Mouse (Mus musculus): ENCODE measurements around the gene Gtf3c2. TPM values are rescaled to one million over a fixed set of nuclear protein-coding genes. Genes with fewer than 3 reads are reported as not detected.

Gene Gtf3c2
- 55.5 and 60.3 TPM in 2 replicates for polyA plus RNA-seq (2014; fragmentation: Nextera tagmentation; extraction: Ambion mirVana)

DNA sequence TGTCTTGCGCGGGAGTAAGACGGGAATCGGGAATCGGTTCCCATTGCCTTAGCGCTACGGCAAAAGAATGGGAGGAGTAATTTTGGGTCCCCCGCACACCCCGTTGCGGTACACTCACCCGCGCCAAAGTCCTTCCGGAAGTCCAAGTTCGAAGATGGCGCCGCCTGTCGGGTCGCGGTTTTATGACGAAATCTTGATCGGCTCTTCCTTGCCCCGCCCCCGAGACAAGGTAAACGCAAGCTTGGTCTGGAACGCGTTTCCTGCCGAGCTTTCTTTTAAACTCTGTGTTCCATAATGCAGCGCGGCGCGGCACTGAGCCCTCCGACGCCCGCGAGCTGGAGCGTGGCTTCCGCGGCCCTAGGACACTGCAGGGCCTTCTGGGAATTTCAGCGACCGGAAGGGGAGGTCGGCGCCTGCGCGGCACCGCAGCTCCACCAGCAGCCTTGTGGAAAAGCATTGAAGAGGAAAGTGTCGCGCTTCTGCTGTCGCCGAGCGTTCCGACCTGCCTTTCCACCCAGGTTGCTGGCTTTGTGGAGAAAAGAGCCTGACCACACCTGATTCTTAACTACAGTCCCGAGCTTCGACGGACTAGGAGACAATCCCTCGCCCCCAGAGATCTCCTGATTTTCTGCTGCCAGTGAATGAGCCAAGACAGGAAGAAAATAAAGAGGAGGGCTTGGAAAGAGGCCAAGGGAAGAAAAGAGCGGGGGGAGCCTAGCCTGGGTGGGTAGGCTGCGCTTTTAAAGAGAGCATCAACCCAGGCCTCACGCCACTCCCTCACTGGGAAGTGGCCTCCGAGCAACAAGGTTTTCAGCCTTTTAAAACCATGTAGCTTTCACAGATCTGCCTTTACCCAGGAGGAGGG, at the start of gene Gtf3c2, which contains the start of gene Gm29609:
Gene Gtf3c2, minus strand, starts transcription at position 379 of the 865 bp plus-strand sequence.
Gene Gm29609, minus strand, starts transcription at position 146 of the 865 bp plus-strand sequence.
- Histone ChIP-seq H3K9ac (replicated peaks; ENCODE audit: low read depth, low read length) (peak within 1 kb of the TSS; percentile 59), H3K4me3 (ENCODE audit: low read depth, low read length) (peak within 1 kb of the TSS; percentile 84), H3K27me3 (ENCODE audit: control insufficient read depth, insufficient read depth, low read length) (no peaks in the 10 kb centered on the region), H3K9me3 (ENCODE audit: control insufficient read depth, low read length) (no peaks in the 10 kb centered on the region), H3K4me1 (ENCODE audit: control insufficient read depth, insufficient read depth, low read length) (peaks cover 6% of the 10 kb centered on the region), H3K36me3 (ENCODE audit: control insufficient read depth, insufficient read depth, low read length) (no peaks in the 10 kb centered on the region), H3K27ac (ENCODE audit: low read depth, low read length) (peak within 1 kb of the TSS; percentile 91), H3K4me2 (ENCODE audit: low read depth, low read length) (peak within 1 kb of the TSS; percentile 93)
- ATAC-seq (ENCODE audit: low read depth): peak; percentile 98
- WGBS: under 1% methylated on average over 59 of the region's 59 CpGs

DNA sequence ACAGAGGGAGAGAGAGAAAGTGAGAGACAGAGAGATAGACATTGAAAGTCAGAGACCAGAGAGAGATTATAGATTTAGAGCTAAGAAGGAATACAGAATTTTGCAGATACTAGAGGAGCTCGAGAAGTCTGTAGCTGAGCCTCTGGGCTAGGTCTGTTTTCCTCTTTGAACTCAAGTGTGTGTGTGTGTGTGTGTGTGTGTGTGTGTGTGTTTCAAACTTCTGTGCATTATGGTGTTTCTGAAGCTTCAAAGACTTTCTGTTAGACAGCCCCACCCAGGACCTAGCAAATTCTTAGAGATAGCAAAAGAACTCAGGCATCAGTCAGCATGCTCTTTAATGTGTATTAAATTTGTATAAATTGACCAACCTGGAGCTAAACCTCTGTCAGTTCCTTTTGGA, 46.7 kb upstream of the Gtf3c2 start:
- Histone ChIP-seq H3K9me3 (ENCODE audit: control insufficient read depth, low read length) (no peaks in the 10 kb centered on the region), H3K27me3 (ENCODE audit: control insufficient read depth, insufficient read depth, low read length) (no peaks in the 10 kb centered on the region), H3K9ac (replicated peaks; ENCODE audit: low read depth, low read length) (no peak overlapping the region), H3K4me2 (ENCODE audit: low read depth, low read length) (no peak overlapping the region), H3K4me1 (ENCODE audit: control insufficient read depth, insufficient read depth, low read length) (no peaks in the 10 kb centered on the region), H3K27ac (ENCODE audit: low read depth, low read length) (no peak overlapping the region), H3K4me3 (ENCODE audit: low read depth, low read length) (no peak overlapping the region), H3K36me3 (ENCODE audit: control insufficient read depth, insufficient read depth, low read length) (no peaks in the 10 kb centered on the region)
- ATAC-seq (ENCODE audit: low read depth): no peak
- 86% methylated on average over 1 of the region's 1 CpGs for WGBS

DNA sequence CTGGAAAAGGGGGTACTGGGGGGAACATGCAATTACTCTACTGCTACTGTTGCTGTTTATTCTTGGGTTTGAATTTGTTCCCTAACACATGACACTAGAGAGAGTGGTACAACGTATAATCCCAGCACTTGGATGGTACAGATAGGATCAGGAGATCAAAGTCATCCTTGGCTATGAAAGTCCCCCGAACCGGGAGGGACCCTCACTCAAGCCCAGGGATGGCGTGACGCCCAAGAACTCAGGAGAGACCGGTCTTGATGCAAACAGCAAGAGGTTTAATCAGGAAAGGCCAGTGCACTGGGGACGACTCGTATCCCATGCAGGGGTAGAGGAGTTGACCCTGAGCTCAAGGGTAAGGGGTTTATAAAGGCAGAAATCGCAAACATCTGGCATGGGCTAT, 42.8 kb upstream of the Gtf3c2 start:
- no peaks in the 10 kb centered on the region for H3K27me3 ChIP-seq (ENCODE audit: control insufficient read depth, insufficient read depth, low read length)
- 95% methylated on average over 9 of the region's 9 CpGs for WGBS
- no peak for ATAC-seq (ENCODE audit: low read depth)
- H3K4me3 ChIP-seq (ENCODE audit: low read depth, low read length): no peak overlapping the region
- no peaks in the 10 kb centered on the region for H3K36me3 ChIP-seq (ENCODE audit: control insufficient read depth, insufficient read depth, low read length)
- no peaks in the 10 kb centered on the region for H3K9me3 ChIP-seq (ENCODE audit: control insufficient read depth, low read length)
- no peak overlapping the region for H3K9ac ChIP-seq (replicated peaks; ENCODE audit: low read depth, low read length)
- peaks cover 7% of the 10 kb centered on the region; the same call in 1 of the 2 replicates for H3K4me1 ChIP-seq (ENCODE audit: control insufficient read depth, insufficient read depth, low read length)
- no peak overlapping the region for H3K27ac ChIP-seq (ENCODE audit: low read depth, low read length)
- H3K4me2 ChIP-seq (ENCODE audit: low read depth, low read length): no peak overlapping the region

DNA sequence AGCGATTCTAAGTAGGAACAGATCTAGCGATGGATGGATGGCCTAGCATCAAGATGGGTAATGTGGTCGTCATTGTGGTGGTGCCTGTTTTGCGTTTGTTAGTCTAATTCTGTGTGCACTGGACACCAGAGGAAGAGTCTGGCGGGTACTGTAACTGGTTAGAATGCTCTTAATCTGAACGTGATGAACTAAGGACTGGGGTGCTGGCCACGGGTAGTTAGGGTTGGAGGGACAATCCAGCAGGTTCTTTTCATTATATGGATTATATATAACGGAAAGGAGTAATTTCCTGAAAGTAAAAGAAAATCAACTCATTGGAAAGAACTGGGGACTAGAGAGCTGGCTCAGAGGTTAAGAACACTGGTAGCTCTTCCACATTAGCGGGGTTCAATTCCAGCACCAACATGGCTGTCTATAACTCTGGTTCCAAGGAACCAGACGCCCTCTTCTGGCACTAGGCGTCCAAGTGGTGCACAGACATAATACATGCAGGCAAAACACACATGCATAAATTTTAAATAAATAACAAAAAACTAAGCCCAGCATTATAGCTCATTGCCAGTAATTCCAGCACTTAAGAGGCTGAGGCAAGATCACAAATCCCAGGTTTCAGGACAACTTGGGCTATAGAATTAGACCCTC, 41.5 kb upstream of the Gtf3c2 start:
- Histone ChIP-seq H3K9me3 (ENCODE audit: control insufficient read depth, low read length) (no peaks in the 10 kb centered on the region), H3K9ac (replicated peaks; ENCODE audit: low read depth, low read length) (peak overlapping the region; percentile 88), H3K4me1 (ENCODE audit: control insufficient read depth, insufficient read depth, low read length) (peaks cover 7% of the 10 kb centered on the region; the same call in 1 of the 2 replicates), H3K4me2 (ENCODE audit: low read depth, low read length) (peak overlapping the region; percentile 42), H3K27me3 (ENCODE audit: control insufficient read depth, insufficient read depth, low read length) (no peaks in the 10 kb centered on the region), H3K36me3 (ENCODE audit: control insufficient read depth, insufficient read depth, low read length) (no peaks in the 10 kb centered on the region), H3K27ac (ENCODE audit: low read depth, low read length) (peak overlapping the region; percentile 75), H3K4me3 (ENCODE audit: low read depth, low read length) (peak overlapping the region; percentile 85)
- 10% methylated on average over 11 of the region's 11 CpGs for WGBS
- peak; percentile 45 for ATAC-seq (ENCODE audit: low read depth)

DNA sequence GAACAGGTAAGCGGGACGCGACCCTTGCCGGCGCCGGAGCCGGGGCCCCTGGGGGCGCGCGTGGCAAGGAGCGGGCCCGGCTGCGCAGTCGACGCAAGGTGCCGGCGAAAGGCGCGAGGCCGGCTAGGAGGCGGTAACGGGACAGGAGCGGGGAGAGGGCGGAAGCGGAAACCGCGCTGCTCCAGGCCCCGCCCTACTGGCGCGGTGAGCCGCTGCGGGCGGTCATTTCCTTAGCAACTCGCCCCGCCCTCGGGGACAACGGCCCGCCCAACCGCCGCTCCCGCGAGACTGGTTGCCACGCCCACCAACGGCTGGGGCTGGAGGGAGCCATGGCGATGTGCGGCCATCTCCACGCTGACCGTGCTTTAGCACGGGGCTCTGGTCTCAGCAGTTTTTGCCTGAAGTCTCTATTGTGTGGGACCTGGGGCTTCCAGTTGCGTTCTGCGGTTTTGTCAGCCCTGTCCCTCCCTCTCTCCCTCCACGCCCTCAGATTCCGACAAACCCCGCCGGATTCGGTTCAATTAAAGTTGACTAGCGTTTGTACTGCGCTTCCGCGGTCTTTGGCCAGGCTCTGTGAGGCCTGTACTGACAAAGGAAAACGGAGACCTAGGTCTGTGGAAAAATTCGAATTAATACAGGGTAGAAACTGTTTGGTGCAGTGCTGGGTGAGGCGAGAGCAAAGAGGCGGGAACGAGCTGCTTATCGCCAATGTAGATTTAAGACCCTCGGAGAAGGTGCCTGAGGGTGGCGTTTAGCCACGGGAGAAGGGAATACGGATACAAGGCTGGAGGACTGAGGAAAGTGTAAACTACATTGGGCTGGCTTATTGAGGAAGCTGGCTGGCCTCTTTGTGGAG, 40.7 kb upstream of the Gtf3c2 start, which contains the start of gene Ppm1g:
Gene Ppm1g, minus strand, starts transcription at position 240 of the 856 bp plus-strand sequence.
- ATAC-seq (ENCODE audit: low read depth): peak; percentile 94
- peak within 1 kb of the TSS; percentile 42 for H3K4me2 ChIP-seq (ENCODE audit: low read depth, low read length)
- H3K27ac ChIP-seq (ENCODE audit: low read depth, low read length): peak within 1 kb of the TSS; percentile 92
- H3K9me3 ChIP-seq (ENCODE audit: control insufficient read depth, low read length): no peaks in the 10 kb centered on the region
- H3K4me1 ChIP-seq (ENCODE audit: control insufficient read depth, insufficient read depth, low read length): peaks cover 7% of the 10 kb centered on the region; the same call in 1 of the 2 replicates
- peak within 1 kb of the TSS; percentile 88 for H3K9ac ChIP-seq (replicated peaks; ENCODE audit: low read depth, low read length)
- under 1% methylated on average over 62 of the region's 70 CpGs for WGBS
- H3K27me3 ChIP-seq (ENCODE audit: control insufficient read depth, insufficient read depth, low read length): no peaks in the 10 kb centered on the region
- H3K4me3 ChIP-seq (ENCODE audit: low read depth, low read length): peak within 1 kb of the TSS; percentile 85
- H3K36me3 ChIP-seq (ENCODE audit: control insufficient read depth, insufficient read depth, low read length): no peaks in the 10 kb centered on the region

DNA sequence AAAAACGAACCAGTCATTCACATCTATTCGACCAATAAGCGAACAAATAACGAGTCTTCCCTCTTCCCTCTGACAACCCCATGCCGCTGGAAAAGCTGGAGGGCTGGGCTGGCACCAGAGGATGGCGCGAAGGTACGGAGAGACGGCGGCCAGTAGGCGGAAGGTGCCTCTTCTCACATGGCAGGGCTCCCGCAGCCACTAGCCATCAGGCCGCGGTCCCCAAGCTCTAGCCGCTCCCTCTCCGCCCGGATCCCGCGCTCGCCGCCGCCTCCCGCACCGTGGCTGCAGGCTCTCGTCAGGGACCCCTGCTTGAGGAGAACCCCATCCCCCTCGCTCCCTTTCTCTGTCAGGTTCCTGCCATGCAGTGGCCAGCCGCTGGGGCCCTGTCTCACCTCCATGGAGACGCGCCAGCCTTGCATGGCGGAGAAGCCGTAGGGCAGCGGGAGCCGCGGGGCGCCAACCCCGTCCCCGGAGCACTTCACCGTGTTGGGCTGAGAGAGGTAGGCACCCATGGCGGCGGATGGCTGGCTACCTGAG, 40.0 kb upstream of the Gtf3c2 start:
- no peaks in the 10 kb centered on the region for H3K36me3 ChIP-seq (ENCODE audit: control insufficient read depth, insufficient read depth, low read length)
- peak overlapping the region; percentile 85 for H3K4me3 ChIP-seq (ENCODE audit: low read depth, low read length)
- peak overlapping the region; percentile 92 for H3K27ac ChIP-seq (ENCODE audit: low read depth, low read length)
- H3K4me1 ChIP-seq (ENCODE audit: control insufficient read depth, insufficient read depth, low read length): peaks cover 7% of the 10 kb centered on the region; the same call in 1 of the 2 replicates
- WGBS: under 1% methylated on average over 40 of the region's 40 CpGs
- H3K9me3 ChIP-seq (ENCODE audit: control insufficient read depth, low read length): no peaks in the 10 kb centered on the region
- peak; percentile 73 for ATAC-seq (ENCODE audit: low read depth)
- H3K4me2 ChIP-seq (ENCODE audit: low read depth, low read length): peak overlapping the region; percentile 42
- H3K27me3 ChIP-seq (ENCODE audit: control insufficient read depth, insufficient read depth, low read length): no peaks in the 10 kb centered on the region
- H3K9ac ChIP-seq (replicated peaks; ENCODE audit: low read depth, low read length): peak overlapping the region; percentile 88

DNA sequence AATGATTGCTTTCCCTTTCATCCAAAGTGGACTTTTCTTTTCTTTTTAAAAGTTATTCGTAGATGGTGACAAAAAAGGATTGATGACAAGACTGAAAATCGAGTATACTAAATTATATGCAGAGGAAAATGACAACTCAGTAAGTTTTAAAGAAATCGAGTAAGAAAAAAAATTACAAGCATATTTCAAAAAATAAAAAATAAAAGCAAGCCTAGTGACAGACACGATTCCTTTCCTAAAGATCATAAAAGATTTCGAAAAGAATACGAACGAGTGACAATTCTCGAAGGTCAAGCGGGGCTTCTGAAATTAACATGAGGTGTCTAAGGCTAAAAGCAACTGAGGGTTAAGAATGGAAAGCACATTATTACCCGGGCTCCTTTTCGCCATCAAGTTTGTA, 39.5 kb upstream of the Gtf3c2 start:
- Histone ChIP-seq H3K4me2 (ENCODE audit: low read depth, low read length) (peak overlapping the region; percentile 42), H3K36me3 (ENCODE audit: control insufficient read depth, insufficient read depth, low read length) (no peaks in the 10 kb centered on the region), H3K27ac (ENCODE audit: low read depth, low read length) (0 out of 2 replicates have a peak overlapping the region, but pooled peaks have one; percentile 92), H3K9ac (replicated peaks; ENCODE audit: low read depth, low read length) (peak overlapping the region; percentile 88), H3K27me3 (ENCODE audit: control insufficient read depth, insufficient read depth, low read length) (no peaks in the 10 kb centered on the region), H3K4me1 (ENCODE audit: control insufficient read depth, insufficient read depth, low read length) (peaks cover 7% of the 10 kb centered on the region; the same call in 1 of the 2 replicates), H3K9me3 (ENCODE audit: control insufficient read depth, low read length) (no peaks in the 10 kb centered on the region), H3K4me3 (ENCODE audit: low read depth, low read length) (peak overlapping the region; percentile 85)
- ATAC-seq (ENCODE audit: low read depth): no peak
- 2% methylated on average over 11 of the region's 11 CpGs for WGBS

DNA sequence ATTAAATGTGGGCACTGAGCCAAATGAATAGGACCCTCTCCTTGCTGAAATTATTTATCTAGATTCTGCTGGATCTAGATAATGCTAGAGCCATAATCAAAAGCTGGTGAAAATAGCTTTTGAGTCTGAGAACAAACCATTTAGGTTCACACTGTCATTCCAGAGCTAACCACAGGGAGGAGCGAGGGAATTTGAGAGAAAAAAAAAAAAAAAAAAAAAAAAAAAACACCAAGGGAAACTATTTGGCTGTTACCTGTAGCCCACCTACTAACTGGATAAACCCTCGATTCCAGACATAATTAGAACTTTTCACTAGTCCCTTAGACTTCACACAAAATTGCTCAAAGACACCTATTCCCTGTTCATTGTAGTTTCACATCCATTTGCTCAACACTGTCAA, 39.1 kb upstream of the Gtf3c2 start:
- Histone ChIP-seq H3K9me3 (ENCODE audit: control insufficient read depth, low read length) (no peaks in the 10 kb centered on the region), H3K4me2 (ENCODE audit: low read depth, low read length) (peak overlapping the region; percentile 42), H3K27ac (ENCODE audit: low read depth, low read length) (no peak overlapping the region), H3K9ac (replicated peaks; ENCODE audit: low read depth, low read length) (no peak overlapping the region), H3K27me3 (ENCODE audit: control insufficient read depth, insufficient read depth, low read length) (no peaks in the 10 kb centered on the region), H3K4me1 (ENCODE audit: control insufficient read depth, insufficient read depth, low read length) (peaks cover 7% of the 10 kb centered on the region; the same call in 1 of the 2 replicates), H3K36me3 (ENCODE audit: control insufficient read depth, insufficient read depth, low read length) (no peaks in the 10 kb centered on the region), H3K4me3 (ENCODE audit: low read depth, low read length) (peak overlapping the region; percentile 85)
- 5% methylated on average over 2 of the region's 2 CpGs for WGBS
- no peak for ATAC-seq (ENCODE audit: low read depth)

All from neural tube, embryonic 14.5 days (tissue).